Mouse (Mus musculus) hindbrain, postnatal 0 days (tissue): ENCODE results near the gene Fuca2. TPM values are rescaled to one million over a fixed set of nuclear protein-coding genes. Genes with fewer than 3 reads are reported as not detected.
"Not testable (repeated sequence)": the region's sequence is repeated elsewhere in the genome, so short reads cannot be mapped to it uniquely, and the experiment has no call there.

Experiments
- ATAC-seq: fragments of 200-750 bp; cut with Nextera tagmentation; 2 replicates; pipeline ENCODE4 v1.8.0; 2017; ENCODE audit warnings: mild to moderate bottlenecking, moderate TSS enrichment, moderate library complexity
- DNase-seq: peaks from one replicate; pipeline ENCODE4 v3.0.0-alpha.2; 2015; ENCODE audit warnings: low spot score
- H3K27ac ChIP-seq: fragments of 300-500 bp; sonication (generic); 2 replicates; pipeline ENCODE4 v1.5.1; 2014; ENCODE audit warnings: mild to moderate bottlenecking
- H3K27me3 ChIP-seq: fragments of 300-500 bp; sonication (generic); 2 replicates; pipeline ENCODE4 v1.6.1; 2014; ENCODE audit warnings: low read length, mixed read lengths; ENCODE audit not compliant: insufficient read depth
- H3K36me3 ChIP-seq: fragments of 300-500 bp; sonication (generic); 2 replicates; pipeline ENCODE4 v1.6.1; 2014; ENCODE audit warnings: low read length, mixed read lengths; ENCODE audit not compliant: insufficient read depth
- H3K4me1 ChIP-seq: fragments of 300-500 bp; sonication (generic); 2 replicates; pipeline ENCODE4 v1.6.1; 2014; ENCODE audit warnings: antibody characterized with exemption, low read length, mixed read lengths; ENCODE audit not compliant: insufficient read depth
- H3K4me2 ChIP-seq: fragments of 300-500 bp; sonication (generic); 2 replicates; pipeline ENCODE4 v1.6.1; 2014; ENCODE audit warnings: low read depth, mild to moderate bottlenecking, low read length, moderate library complexity, mixed read lengths
- H3K4me3 ChIP-seq: fragments of 300-500 bp; sonication (generic); 2 replicates; pipeline ENCODE4 v1.5.1; 2014; ENCODE audit warnings: low read length
- H3K9ac ChIP-seq: fragments of 300-500 bp; sonication (generic); replicated peaks from 2 replicates; pipeline ENCODE4 v1.6.1; 2014; ENCODE audit warnings: mild to moderate bottlenecking, low read length, moderate library complexity, mixed read lengths
- H3K9me3 ChIP-seq: fragments of 300-500 bp; sonication (generic); 2 replicates; pipeline ENCODE4 v1.6.1; 2016; ENCODE audit warnings: low read length, mixed read lengths
- CTCF ChIP-seq: IDR thresholded peaks from 2 replicates; pipeline ENCODE4 v1.5.1; 2016; ENCODE audit warnings: antibody characterized with exemption, control low read depth, low read depth
- WGBS: fragments of 180-500 bp; shearing (Covaris S2); extraction: QIAGEN DNeasy Blood & Tissue Kit; methylation state at CpG from one replicate; pipeline ENCODE4 v1.1.7; 2014; 5-methylcytosine and 5-hydroxymethylcytosine counted together
- polyA plus RNA-seq: library from polyadenylated mRNA; unstranded; fragments of >200 nt; fragmentation: Nextera tagmentation; extraction: Ambion mirVana; gene quantifications from 2 replicates; pipeline ENCODE4 v1.2.1, GENCODE M21; 2015
- total RNA-seq: library from RNA; depleted of rRNA; stranded (reverse); fragments of >200 nt; gene quantifications from 2 replicates; pipeline ENCODE4 v1.2.3, GENCODE M21; 2014

Gene Fuca2
- total and polyA plus RNA-seq, 2 experiments from 2014 or later: 11.6 to 59.8 TPM

GRCm38 (mm10) chr10:13493978-13494686, 5.2 kb upstream of the Fuca2 start:
- H3K36me3 ChIP-seq: no peaks in the 10 kb centered on the region
- DNase-seq (no peak), ATAC-seq (no peak)
- no peaks in the 10 kb centered on the region for H3K4me1 ChIP-seq
- H3K27me3 ChIP-seq: no peaks in the 10 kb centered on the region
- H3K27ac ChIP-seq: no peak overlapping the region
- no peak for TF ChIP-seq CTCF
- H3K9me3 ChIP-seq: no peaks in the 10 kb centered on the region
- H3K9ac ChIP-seq: no peak overlapping the region
- 89% methylated on average over 9 of the region's 9 CpGs for WGBS
- H3K4me3 ChIP-seq: no peak overlapping the region
- no peak overlapping the region for H3K4me2 ChIP-seq

GRCm38 (mm10) chr10:13496315-13496714, 3.0 kb upstream of the Fuca2 start:
- ATAC-seq: no peak
- WGBS: 93% methylated on average over 3 of the region's 3 CpGs
- H3K4me3 ChIP-seq: no peak overlapping the region
- no peaks in the 10 kb centered on the region for H3K4me1 ChIP-seq
- H3K9me3 ChIP-seq: no peaks in the 10 kb centered on the region
- DNase-seq: no peak
- H3K36me3 ChIP-seq: no peaks in the 10 kb centered on the region
- TF ChIP-seq CTCF: no peak
- no peak overlapping the region for H3K9ac ChIP-seq
- H3K27me3 ChIP-seq: no peaks in the 10 kb centered on the region
- H3K27ac ChIP-seq: no peak overlapping the region
- no peak overlapping the region for H3K4me2 ChIP-seq

- 45% methylated on average over 9 of the region's 9 CpGs for WGBS
- peak overlapping the region; percentile 68 for H3K9ac ChIP-seq
- ATAC-seq: peak; percentile 8; the same call in 1 of the 2 replicates
- DNase-seq: no peak
- H3K27me3 ChIP-seq: no peaks in the 10 kb centered on the region
- no peaks in the 10 kb centered on the region for H3K9me3 ChIP-seq
- peak overlapping the region; percentile 66 for H3K4me3 ChIP-seq
- H3K27ac ChIP-seq: no peak overlapping the region
- 0 out of 2 replicates have a peak, but pooled peaks cover 3% of the 10 kb centered on the region for H3K4me1 ChIP-seq
- H3K4me2 ChIP-seq: peak overlapping the region; percentile 86
- TF ChIP-seq CTCF: no peak
- no peaks in the 10 kb centered on the region for H3K36me3 ChIP-seq
Observed at GRCm38 (mm10) chr10:13500473-13500872, 1.1 kb downstream of the Fuca2 start.

- Histone ChIP-seq H3K4me2 (peak overlapping the region; percentile 86), H3K4me1 (0 out of 2 replicates have a peak, but pooled peaks cover 3% of the 10 kb centered on the region), H3K36me3 (no peaks in the 10 kb centered on the region), H3K27me3 (no peaks in the 10 kb centered on the region), H3K9me3 (no peaks in the 10 kb centered on the region), H3K4me3 (peak overlapping the region; percentile 66), H3K9ac (peak overlapping the region; percentile 68), H3K27ac (peak overlapping the region; percentile 54; the same call in 1 of the 2 replicates)
- under 1% methylated on average over 30 of the region's 30 CpGs for WGBS
- ATAC-seq (peak; percentile 96), DNase-seq (peak; percentile 89)
- no peak for TF ChIP-seq CTCF
Observed at GRCm38 (mm10) chr10:13500938-13501496, 1.7 kb downstream of the Fuca2 start.

GRCm38 (mm10) chr10:13501533-13501932, 2.2 kb downstream of the Fuca2 start:
- peak overlapping the region; percentile 66 for H3K4me3 ChIP-seq
- not testable (repeated sequence) for H3K27ac ChIP-seq, H3K4me1 ChIP-seq, ATAC-seq, DNase-seq, H3K27me3 ChIP-seq, H3K36me3 ChIP-seq, H3K9me3 ChIP-seq
- H3K9ac ChIP-seq: peak overlapping the region; percentile 68
- H3K4me2 ChIP-seq: peak overlapping the region; percentile 86
- 46% methylated on average over 4 of the region's 4 CpGs for WGBS

- Histone ChIP-seq H3K4me3 (no peak overlapping the region), H3K4me1 (0 out of 2 replicates have a peak, but pooled peaks cover 3% of the 10 kb centered on the region), H3K36me3 (no peaks in the 10 kb centered on the region), H3K27me3 (no peaks in the 10 kb centered on the region), H3K27ac (no peak overlapping the region), H3K9me3 (no peaks in the 10 kb centered on the region), H3K9ac (no peak overlapping the region), H3K4me2 (peak overlapping the region; percentile 86; the same call in 1 of the 2 replicates)
- no peak for TF ChIP-seq CTCF
- ATAC-seq: no peak
- no peak for DNase-seq
- WGBS: 83% methylated on average over 8 of the region's 8 CpGs
Observed at GRCm38 (mm10) chr10:13502371-13502770, 3.0 kb downstream of the Fuca2 start.

GRCm38 (mm10) chr10:13521857-13522256, 22.5 kb downstream of the Fuca2 start:
- Histone ChIP-seq H3K9ac (no peak overlapping the region), H3K27ac (no peak overlapping the region), H3K4me2 (no peak overlapping the region), H3K4me1 (no peaks in the 10 kb centered on the region), H3K9me3 (no peaks in the 10 kb centered on the region), H3K4me3 (no peak overlapping the region), H3K27me3 (no peaks in the 10 kb centered on the region), H3K36me3 (peaks cover 4% of the 10 kb centered on the region)
- 88% methylated on average over 4 of the region's 4 CpGs for WGBS
- TF ChIP-seq CTCF: no peak
- DNase-seq (no peak), ATAC-seq (no peak)
